22 mouse cellular contexts compared by ENCODE assay signal in genomic region chr16:77152288-77152687, GRCm38 (mm10).
DNase-seq lines count a peak whose midpoint lies in the region; ATAC-seq lines count a peak whose summit lies in the region.
"Had no signal": no experiment of that assay in that cellular context is flagged by ENCODE, and none has a peak within 500 bp of the region (broad histone marks: within the 10 kb centered on the region; RNA-seq: fewer than 3 reads in every experiment).

No protein-coding gene starts in this region.

- no peaks in the 10 kb centered on the region for H3K4me1 ChIP-seq in intestine, embryonic 15.5 days (replicated peaks)
- H3K4me1 ChIP-seq: embryonic facial prominence, embryonic 10.5 days; liver, embryonic 15.5 days; midbrain, embryonic 13.5 days; neural tube, embryonic 13.5 days had no signal

- no peak overlapping the region for H3K9ac ChIP-seq in intestine, embryonic 15.5 days
- H3K9ac ChIP-seq: liver, embryonic 15.5 days; midbrain, embryonic 13.5 days; neural tube, embryonic 13.5 days had no signal

- no peak overlapping the region for H3K27ac ChIP-seq in intestine, embryonic 15.5 days
- H3K27ac ChIP-seq: embryonic facial prominence, embryonic 10.5 days; gastrocnemius, adult 2 months; liver, embryonic 15.5 days; midbrain, embryonic 13.5 days; neural tube, embryonic 13.5 days had no signal

- H3K4me3 ChIP-seq in intestine, embryonic 15.5 days (replicated peaks) = no peak overlapping the region
- H3K4me3 ChIP-seq: embryonic facial prominence, embryonic 10.5 days; gastrocnemius, adult 2 months; liver, embryonic 15.5 days; midbrain, embryonic 13.5 days; neural tube, embryonic 13.5 days had no signal

- H3K27me3 ChIP-seq in intestine, embryonic 15.5 days (replicated peaks) = no peaks in the 10 kb centered on the region
- H3K27me3 ChIP-seq: liver, embryonic 15.5 days; midbrain, embryonic 13.5 days; neural tube, embryonic 13.5 days had no signal

- no peaks in the 10 kb centered on the region for H3K36me3 ChIP-seq in intestine, embryonic 15.5 days
- H3K36me3 ChIP-seq: embryonic facial prominence, embryonic 10.5 days; liver, embryonic 15.5 days; midbrain, embryonic 13.5 days; neural tube, embryonic 13.5 days had no signal

- intact Hi-C loops in left cerebral cortex, postnatal 25 days (cut with DNase I) = loop anchor here (5.0 kb wide), 1 partner anchor 85 kb away; no protein-coding TSS in a partner anchor

- no peaks in the 10 kb centered on the region for H3K9me3 ChIP-seq in intestine, embryonic 15.5 days
- H3K9me3 ChIP-seq: embryonic facial prominence, embryonic 10.5 days; liver, embryonic 15.5 days; midbrain, embryonic 13.5 days; neural tube, embryonic 13.5 days had no signal

- no peak overlapping the region for H3K4me2 ChIP-seq in intestine, embryonic 15.5 days (replicated peaks)
- H3K4me2 ChIP-seq: heart, embryonic 11.5 days; liver, embryonic 15.5 days; midbrain, embryonic 13.5 days; neural tube, embryonic 13.5 days had no signal

- ATAC-seq in cerebellum, adult (ENCODE audit: insufficient number of reproducible peaks, low FRiP score, low TSS enrichment) = no peak
- no peak for ATAC-seq in intestine, embryonic 15.5 days
- ATAC-seq: CD4-positive, CD25-positive, alpha-beta regulatory T cell, adult 4 months; lung, postnatal 0 days; midbrain, embryonic 13.5 days; Patski had no signal

- WGBS in intestine, embryonic 15.5 days = 63% methylated on average over 1 of the region's 1 CpGs

- peak; percentile 61 for DNase-seq in cerebellum, adult 9-10 months
- peak; percentile 33 to 41 for DNase-seq in right cerebral cortex, adult 2 months (ENCODE audit: low spot score in 2 of 2)
- DNase-seq in right cerebral cortex, postnatal 14 days = no peak
- peak; percentile 42 to 84 for DNase-seq in left cerebral cortex, postnatal 25 days (ENCODE audit: low spot score in 2 of 2)
- DNase-seq in spleen, adult 18-20 months = no peak
- DNase-seq in lung, postnatal 25 days (ENCODE audit: low spot score) = no peak
- DNase-seq: adrenal gland, adult 8-10 months; gastrocnemius, adult 2 months; heart, postnatal 10 days; kidney, adult 8-10 months; kidney, postnatal 14 days; thymus, postnatal 25 days had no signal

Comparison
In these comparisons a context has a peak if more than half of its experiments do, and no peak if none do; other contexts are left out.
1. DNase-seq: peak in cerebellum, adult 9-10 months (single experiment), right cerebral cortex, adult 2 months (2 of 2) and left cerebral cortex, postnatal 25 days (2 of 2); none in right cerebral cortex, postnatal 14 days (single experiment), spleen, adult 18-20 months (0 of 2) and lung, postnatal 25 days (single experiment).